Mouse (Mus musculus): ENCODE results near the gene 4933407L21Rik. TPM values are rescaled to one million over a fixed set of nuclear protein-coding genes. Genes with fewer than 3 reads are reported as not detected.

Gene 4933407L21Rik
- 0.23 TPM in 1 of 2 replicates, not detected in the other for total RNA-seq (2017)

DNA sequence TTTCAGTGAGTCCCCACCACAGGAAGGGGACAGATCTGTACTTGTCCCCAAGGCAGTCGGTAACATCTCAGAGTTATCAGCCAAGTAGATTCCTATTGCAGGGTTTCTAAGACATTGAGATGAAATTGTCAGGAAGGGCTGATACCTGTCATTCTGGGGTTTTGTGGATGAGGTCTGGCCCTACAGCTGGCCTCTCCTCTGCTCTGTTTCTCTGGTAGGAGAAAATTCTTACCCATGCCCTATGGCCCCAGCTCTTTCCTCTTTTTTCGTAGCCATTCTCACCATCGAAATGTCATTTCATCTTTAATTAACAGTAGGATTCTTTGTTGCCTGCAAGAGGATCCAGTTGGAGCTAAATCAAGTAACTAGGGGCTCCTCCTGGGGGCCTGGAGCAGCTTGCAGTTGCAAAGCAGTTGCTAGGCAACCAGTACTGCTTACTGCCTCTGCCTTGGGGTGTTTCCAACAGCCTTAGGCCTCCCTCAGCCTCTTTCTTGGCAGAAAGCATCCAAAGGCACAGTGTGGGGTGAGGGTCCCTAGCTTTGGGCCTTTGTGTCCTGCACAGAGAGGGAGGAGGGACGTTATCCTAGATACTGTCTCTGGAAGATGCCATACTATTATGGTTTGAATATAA is at the start of gene 4933407L21Rik:
4933407L21Rik (plus strand) TSS at position 427 of the 631 bp plus-strand sequence.
- no peak for ATAC-seq (ENCODE audit: extremely low read depth, insufficient number of reproducible peaks, low FRiP score, poor library complexity, severe bottlenecking)

- ATAC-seq (ENCODE audit: extremely low read depth, insufficient number of reproducible peaks, low FRiP score, poor library complexity, severe bottlenecking), result no peak
Measured at GRCm38 (mm10) chr1:85882003-85882402, 46.3 kb upstream of the 4933407L21Rik start.

DNA sequence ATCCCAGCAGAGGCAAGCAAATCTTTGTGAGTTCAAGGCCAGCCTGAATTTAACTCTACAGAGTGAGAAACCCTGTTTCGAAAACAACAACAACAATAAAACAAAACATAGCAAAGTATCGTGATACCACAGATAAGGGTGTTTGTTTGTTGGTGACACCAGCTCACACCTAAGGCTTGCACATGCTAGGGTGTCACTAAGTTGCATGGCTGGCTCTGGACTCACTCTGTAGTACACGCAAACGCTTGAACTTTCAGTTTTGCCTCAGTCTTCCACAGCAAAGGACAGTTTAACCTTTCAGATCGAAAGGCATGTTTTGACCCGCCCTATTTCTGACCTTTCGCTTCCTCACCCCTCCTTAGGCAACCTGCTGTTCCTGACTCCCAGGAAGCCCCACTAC is 41.1 kb upstream of the 4933407L21Rik start:
- ATAC-seq (ENCODE audit: extremely low read depth, insufficient number of reproducible peaks, low FRiP score, poor library complexity, severe bottlenecking), result no peak

DNA sequence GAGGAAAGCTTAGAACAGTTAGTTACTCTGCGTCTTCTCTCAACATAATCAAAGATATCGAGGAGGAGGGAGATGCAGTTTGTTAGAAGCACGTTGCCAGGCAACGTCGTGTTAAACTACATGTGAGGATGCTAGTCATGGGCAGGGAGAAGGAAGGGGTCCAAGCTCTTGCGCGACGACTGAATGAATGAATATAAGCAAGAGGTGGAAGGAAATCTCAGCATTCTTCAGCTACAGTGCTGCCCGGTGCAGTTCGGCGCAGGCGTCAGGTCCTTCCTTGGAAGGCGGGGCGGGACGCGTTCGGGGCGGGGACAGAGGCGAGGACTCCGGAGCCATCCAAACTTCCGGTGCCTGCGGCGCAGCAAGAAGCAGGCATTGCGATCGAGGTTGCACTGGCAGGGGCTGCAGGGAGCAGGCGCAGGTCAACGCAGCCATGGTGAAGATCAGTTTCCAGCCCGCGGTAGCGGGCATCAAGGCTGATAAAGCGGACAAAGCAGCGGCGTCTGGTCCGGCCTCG is 34.0 kb upstream of the 4933407L21Rik start, which contains the start of gene Itm2c:
Itm2c (plus strand) TSS at position 51 of the 517 bp plus-strand sequence.
- ATAC-seq (ENCODE audit: extremely low read depth, insufficient number of reproducible peaks, low FRiP score, poor library complexity, severe bottlenecking), result peak; percentile 42; the same call in 1 of the 2 replicates

DNA sequence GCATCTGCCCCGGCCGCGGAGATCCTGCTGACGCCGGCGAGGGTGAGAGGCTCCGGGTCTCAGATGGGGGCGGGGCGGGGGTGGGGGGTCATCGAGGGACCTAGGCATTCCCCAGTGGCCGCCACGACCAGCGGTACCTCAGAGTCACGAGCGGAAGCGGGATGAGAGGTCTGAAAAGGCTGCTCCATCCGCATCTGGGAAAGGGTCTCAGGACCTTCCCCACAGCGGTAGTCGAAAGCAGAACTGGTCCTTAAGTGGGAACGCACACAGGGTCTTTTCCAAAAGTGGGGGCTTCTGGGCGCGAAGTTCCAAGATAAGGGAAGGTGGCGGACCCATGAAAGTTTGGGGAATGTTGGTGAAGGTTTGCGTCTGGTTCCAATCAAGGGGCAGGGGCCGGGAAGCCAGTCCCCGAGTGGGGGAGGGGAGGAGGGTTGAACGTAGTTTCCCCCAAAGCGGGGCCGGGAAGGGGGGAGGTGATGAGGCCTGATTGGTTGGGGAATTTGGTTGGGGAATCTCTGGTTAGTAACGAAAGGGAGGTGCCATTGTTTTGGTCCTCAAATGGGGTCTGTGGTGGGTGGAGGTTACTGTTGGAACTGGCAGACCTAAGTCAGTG is 33.4 kb upstream of the 4933407L21Rik start:
- no peak for ATAC-seq (ENCODE audit: extremely low read depth, insufficient number of reproducible peaks, low FRiP score, poor library complexity, severe bottlenecking)

- peak; percentile 34 for ATAC-seq (ENCODE audit: extremely low read depth, insufficient number of reproducible peaks, low FRiP score, poor library complexity, severe bottlenecking)
Measured at GRCm38 (mm10) chr1:85895391-85895837, 32.9 kb upstream of the 4933407L21Rik start.

- ATAC-seq (ENCODE audit: extremely low read depth, insufficient number of reproducible peaks, low FRiP score, poor library complexity, severe bottlenecking), result no peak
Measured at GRCm38 (mm10) chr1:85896110-85896509, 32.2 kb upstream of the 4933407L21Rik start.

DNA sequence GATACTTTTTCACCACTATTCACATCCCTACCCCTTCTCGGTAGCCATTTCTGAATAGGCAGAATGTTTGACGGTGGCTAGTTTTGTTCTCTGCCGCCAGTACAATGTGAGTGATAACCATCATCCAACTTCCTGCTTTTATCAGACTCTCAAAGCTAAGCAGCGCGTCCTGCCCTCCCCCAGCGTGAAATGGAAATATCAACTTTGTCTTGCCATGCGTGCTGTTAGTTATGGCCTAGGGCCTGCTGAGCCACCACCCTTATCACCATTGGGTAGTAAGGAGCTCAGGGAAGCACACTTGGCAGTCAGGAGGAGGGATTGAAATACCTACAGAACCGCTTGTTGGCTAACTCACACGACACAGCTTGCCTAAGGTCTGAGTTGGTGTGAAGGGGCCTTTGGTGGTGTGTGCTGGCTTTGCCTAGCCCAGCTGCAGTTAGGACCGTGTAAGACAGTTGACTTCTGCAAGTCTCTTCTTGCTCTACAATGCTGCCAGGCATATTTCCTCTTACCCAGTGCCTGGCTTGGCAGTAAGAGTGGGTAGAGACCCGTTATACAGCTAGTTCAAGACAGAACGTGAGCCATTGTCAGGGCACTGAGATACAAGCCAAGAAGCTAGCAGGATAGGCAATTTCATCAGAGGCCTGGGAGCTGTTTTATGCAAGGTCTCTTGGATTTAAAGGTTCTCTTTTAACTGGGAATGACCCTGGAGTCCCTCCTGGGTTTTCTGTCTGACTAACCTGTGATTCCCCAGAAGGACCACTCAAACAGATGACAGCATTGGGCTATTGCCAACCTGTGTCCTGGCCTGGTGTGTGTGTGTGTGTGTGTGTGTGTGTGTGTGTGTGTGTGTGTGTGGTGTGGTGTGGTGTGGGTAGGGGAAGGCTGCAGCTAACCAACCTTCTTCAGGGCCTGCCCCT is 31.2 kb upstream of the 4933407L21Rik start:
- no peak for ATAC-seq (ENCODE audit: extremely low read depth, insufficient number of reproducible peaks, low FRiP score, poor library complexity, severe bottlenecking)

- ATAC-seq (ENCODE audit: extremely low read depth, insufficient number of reproducible peaks, low FRiP score, poor library complexity, severe bottlenecking), result no peak
Measured at GRCm38 (mm10) chr1:85897901-85898760, 30.2 kb upstream of the 4933407L21Rik start.

DNA sequence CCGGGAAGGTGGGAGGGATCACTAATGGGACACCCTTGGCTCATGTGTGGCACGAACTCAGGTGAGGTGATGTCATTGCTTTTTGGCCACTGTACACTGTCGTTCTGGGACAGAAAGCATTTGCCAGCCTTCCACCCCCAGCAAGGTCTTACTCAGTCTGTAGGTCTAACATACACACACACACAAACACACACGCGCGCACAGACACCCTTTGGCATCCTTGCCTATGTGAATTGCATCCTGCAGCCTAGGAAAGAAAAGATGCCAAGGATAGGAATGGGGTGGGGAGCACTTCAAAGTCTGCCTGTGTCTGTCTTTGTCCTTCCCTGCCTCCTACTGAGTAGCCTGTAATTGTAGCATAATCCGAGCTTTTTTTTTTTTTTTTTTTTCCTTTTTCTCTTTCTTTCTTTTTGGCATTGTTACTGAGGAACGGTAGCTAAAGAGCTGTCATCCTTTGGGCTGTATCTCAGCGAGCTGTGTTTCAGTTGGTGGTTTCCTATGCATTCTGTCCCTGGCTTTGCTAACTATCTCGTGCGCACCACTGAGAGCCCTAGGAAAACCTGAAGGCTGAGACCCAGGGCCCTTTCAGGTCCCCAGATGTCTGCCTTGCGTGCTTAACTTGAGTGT is 29.4 kb upstream of the 4933407L21Rik start:
- no peak for ATAC-seq (ENCODE audit: extremely low read depth, insufficient number of reproducible peaks, low FRiP score, poor library complexity, severe bottlenecking)

DNA sequence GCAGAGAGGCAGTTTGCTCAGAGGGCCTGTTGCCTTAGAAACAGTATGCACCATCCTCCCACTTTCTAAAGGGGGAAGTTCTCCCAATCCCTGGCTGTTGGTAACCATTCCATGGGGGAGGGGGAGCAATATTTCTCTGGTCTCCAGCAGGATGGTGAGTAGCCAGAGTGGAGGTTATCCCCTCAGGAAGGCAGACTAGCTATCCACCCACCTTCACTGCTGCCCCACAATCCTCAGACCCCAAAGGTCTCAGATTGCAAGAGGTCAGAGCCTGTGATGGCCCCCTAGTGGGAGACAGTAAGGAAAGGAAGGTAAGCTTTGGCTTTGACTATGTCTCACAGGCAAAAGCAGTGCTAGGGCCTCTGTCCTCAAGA is 28.9 kb upstream of the 4933407L21Rik start:
- no peak for ATAC-seq (ENCODE audit: extremely low read depth, insufficient number of reproducible peaks, low FRiP score, poor library complexity, severe bottlenecking)

- no peak for ATAC-seq (ENCODE audit: extremely low read depth, insufficient number of reproducible peaks, low FRiP score, poor library complexity, severe bottlenecking)
Measured at GRCm38 (mm10) chr1:85900521-85901333, 27.6 kb upstream of the 4933407L21Rik start.

DNA sequence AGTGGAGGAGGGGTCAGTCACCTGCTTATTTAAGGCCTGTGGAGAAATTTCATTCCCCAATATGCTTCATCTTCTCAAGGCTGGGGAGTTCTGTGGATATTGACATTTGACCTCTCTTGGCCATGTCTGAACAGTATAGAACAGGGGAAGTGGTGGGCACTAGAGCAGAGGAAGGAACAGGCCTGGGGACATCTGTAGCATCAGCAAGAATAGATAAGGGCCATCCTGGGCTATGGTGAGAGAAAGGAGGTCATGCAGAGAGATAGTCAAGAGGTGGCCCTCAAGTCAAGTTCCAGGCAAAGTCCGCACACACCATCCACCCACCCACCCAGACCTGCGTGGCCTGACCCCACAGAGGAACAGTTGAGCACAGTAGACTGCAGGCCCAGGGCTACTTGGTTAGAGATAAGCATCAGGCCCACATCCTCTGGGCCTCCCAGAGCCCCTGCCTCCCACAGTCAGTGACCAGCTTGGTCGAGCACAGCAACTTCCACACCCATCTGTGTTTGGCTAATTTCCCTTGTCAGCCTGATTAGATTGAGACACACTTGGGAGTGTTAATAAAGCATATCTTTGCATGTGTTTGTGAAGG is 26.7 kb upstream of the 4933407L21Rik start:
- ATAC-seq (ENCODE audit: extremely low read depth, insufficient number of reproducible peaks, low FRiP score, poor library complexity, severe bottlenecking), result no peak

- ATAC-seq (ENCODE audit: extremely low read depth, insufficient number of reproducible peaks, low FRiP score, poor library complexity, severe bottlenecking), result no peak
Measured at GRCm38 (mm10) chr1:85902108-85902561, 26.1 kb upstream of the 4933407L21Rik start.

- ATAC-seq (ENCODE audit: extremely low read depth, insufficient number of reproducible peaks, low FRiP score, poor library complexity, severe bottlenecking), result no peak
Measured at GRCm38 (mm10) chr1:85906892-85907291, 21.4 kb upstream of the 4933407L21Rik start.

DNA sequence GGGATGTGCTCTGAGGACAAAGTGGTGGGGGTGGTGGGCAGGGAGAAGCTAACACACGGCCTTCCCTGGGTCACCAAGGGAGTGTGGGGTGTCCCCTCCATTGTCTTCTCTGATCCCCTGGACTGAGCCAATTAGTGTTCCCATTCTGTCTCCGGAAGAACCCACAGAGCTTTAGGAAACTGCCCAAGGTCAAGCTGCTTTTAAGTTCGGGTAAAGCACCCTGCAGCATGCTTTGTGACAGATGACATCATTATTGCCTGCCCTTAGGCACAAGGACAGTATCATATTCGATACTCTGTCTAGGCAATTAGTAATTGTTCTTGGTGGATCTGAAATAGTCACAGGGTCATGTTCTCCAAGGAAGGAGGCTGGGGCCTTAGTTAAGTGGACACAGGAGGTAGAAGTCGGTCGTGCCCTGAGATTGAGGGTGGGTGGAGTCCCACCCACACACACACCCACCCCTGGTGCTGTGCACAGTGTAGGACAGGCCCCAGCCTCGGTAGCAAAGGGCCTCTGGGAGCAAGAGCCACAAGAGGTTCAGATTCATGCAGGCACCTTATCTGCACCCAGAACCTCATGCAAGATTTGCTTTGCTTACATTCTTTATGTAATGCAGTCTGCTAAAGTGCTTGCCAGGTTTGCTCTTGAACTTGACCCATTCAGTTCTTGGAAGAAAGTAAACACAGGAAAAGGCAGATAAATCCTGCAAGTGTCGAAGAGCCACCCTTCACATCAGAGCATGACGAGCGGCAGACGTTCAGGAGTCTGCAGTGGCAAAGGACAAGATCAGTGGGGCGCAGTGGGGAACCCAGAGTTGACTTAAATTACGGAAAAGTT is 19.3 kb upstream of the 4933407L21Rik start:
- no peak for ATAC-seq (ENCODE audit: extremely low read depth, insufficient number of reproducible peaks, low FRiP score, poor library complexity, severe bottlenecking)

Data from neutrophil, adult 5-6 weeks (primary cell).